Mouse (Mus musculus): ENCODE measurements around the gene Mia3.
"Not testable (repeated sequence)": the region's sequence is repeated elsewhere in the genome, so short reads cannot be mapped to it uniquely, and the experiment has no call there.

Mia3 gene

GRCm38 (mm10) chr1:183344886-183345816, 24.2 kb downstream of the Mia3 start:
- peak; percentile 86 to 88 for DNase-seq

GRCm38 (mm10) chr1:183342902-183343301, 26.5 kb downstream of the Mia3 start:
- not testable (repeated sequence) for DNase-seq

- DNase-seq = no peak
These were observed 42.2 kb downstream of the Mia3 start for GRCm38 (mm10) chr1:183327171-183327570.

DNA sequence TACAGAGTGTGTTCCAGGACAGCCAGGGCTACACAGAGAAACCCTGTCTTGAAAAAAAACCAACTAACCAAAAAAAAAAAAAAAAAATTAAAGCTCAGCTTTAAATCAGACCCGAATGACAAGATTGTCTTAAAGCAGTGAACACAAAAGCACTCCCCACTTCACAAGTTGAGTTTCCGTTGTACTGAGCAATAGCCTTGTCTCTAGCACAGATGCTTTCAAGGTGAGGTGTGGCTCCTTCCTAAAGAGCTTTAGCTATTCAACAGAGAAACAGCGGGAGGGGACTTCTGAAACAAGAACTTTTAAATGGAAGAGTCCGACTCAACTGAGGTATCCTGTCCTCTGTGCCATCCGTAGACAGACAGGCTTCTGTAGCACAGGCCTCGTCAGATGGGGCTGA, 44.9 kb downstream of the Mia3 start:
- DNase-seq = no peak

DNA sequence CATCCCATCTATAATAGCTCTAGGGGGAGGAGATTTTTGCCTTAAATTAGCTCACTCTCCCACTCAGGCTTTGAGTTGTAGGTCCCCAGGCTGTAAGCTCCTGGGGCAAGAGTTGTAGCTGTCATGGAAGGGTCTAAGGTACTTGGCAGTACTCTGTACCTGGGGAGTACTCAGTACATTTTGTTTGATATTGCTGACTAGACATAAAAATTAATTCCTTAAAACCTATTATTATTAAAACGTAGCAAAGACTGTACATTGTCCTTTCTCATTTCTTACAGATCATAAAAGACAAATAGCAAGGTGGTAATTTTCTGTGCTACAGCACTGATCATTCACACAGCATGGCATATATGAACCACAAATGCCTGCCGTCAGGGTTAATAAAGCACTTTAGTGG, 45.4 kb downstream of the Mia3 start:
- no peak for DNase-seq

DNA sequence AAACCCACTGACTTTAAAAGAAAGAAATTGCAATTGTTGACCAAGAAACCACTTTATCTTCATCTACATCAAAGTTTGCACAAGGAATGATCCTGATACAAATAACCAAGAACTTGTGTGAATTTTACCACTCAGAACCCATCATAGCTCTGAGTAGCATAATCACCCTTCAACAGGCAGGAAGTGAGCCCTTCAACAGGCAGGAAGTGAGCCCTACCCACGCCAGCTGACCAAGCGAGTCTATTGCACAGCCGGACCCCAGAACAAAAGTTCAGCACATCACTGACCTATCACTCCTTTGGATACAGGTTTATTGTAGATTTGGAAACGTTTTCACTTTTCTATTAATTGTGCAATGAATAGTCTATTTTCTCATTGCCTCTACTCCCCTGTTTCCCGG, 46.9 kb downstream of the Mia3 start:
- not testable (repeated sequence) for DNase-seq

DNA sequence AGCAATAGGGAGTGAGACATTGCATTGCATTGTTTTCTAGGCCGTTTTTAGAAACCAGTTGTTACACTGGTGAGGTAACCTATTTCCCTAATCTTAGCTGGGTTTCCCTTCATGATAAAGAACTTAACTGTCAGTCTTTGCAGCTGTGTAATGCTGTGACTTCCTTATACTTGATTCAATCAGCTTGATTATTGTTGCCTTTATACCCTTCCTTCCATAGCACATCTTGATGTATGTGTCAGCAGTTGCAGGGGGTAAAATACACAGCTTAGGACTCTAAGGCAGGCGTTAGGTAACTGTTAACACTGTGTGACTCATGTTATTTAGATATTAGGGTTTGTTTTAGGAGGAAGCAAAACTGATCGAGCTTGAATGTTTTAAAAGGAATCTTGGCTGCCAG, 48.6 kb downstream of the Mia3 start:
- no peak for DNase-seq

GRCm38 (mm10) chr1:183315783-183316182, 53.6 kb downstream of the Mia3 start:
- DNase-seq = no peak

DNA sequence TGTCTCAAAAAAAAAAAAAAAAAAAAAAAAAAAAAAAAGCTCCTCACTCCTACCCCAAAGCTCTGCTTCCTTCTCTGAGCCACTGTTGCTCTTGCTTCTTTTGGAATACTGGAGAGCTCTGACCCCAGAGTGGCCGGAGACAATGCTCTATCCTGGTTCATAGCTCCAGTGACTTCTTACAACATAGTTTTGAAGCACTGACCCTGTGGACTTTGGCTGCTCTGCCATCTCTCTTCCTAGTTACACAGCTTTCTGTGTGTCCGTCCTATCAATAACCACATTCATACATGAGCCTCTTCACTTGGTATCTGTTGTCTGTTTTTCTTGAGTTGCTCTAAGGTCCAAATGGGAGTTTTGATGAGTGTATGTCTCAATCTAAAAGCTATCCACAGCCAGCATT, 57.3 kb downstream of the Mia3 start:
- no peak for DNase-seq

DNA sequence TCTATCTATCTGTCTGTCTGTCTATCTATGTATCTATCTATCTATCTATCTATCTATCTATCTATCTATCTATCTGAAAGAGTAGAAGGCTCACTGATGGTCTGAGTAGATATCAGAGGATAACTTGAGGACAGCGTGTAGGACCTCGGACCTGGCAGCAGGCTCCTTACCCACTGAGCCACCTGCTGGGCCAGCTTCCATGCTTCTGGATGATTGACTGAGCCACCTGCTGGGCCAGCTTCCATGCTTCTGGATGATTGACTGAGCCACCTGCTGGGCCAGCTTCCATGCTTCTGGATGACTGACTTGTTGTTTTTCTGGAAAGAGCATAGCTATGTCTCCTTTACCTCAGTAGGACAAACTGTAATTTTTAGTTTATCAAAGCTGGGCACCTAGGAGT, 59.8 kb downstream of the Mia3 start:
- DNase-seq = not testable (repeated sequence)

DNA sequence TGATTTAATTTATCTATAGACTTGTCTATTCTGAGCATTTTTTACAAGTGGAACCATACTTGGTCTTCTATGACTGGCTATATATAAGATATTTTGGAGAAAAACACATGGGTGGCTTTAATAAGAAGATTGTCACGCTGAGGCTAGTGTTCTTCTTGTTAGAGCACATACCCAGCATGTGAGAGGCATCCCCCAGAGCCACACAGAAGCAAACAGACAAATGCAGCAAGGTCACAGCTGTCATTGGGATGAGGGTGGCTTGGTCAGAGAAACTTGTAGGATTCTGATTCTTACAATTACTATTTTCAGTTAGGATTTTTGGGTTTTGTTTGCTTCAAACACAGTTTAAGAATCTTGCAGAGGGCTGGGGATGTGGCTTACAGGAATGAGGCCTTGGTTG, 60.9 kb downstream of the Mia3 start:
- DNase-seq = no peak

DNA sequence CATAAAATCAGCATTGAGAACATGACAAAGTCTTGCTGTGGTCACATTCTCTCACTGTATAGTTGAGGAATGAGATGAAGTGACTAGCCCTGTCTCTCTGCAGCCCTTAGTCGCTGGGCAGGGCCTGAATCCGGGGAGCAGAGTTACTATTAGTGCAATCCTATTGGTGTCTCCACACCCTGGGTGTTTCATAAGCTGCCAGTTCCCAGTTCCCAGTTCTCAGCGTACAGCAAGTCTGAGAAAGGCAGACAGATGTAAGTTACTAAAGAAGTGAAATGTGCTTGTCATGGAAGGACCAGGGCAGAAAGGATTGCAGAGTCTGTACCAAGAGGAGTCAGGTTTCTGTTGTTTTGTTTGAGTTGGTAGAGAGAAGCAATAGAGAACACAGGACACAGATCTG, 61.8 kb downstream of the Mia3 start:
- DNase-seq = no peak

DNA sequence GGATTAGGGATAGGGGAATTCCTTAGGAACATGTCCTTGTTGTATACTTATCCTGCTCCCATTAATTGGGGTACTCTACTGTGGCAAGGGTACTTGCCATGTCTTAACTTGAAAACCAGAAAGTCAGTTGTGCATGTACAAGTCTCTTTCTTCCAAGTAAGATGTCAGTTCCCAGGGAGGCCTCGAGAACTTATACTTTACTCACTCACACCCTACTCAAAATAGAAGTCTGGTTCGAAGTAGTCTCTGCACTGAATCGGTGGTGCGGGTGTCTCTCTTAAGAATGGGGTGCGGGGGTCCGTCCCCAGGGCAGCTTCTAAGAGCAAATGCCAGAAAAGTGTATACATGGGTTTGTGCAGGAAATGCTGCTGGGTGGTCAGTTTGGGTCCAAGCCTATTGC, 70.2 kb downstream of the Mia3 start:
- DNase-seq = peak; percentile 74 to 88

DNA sequence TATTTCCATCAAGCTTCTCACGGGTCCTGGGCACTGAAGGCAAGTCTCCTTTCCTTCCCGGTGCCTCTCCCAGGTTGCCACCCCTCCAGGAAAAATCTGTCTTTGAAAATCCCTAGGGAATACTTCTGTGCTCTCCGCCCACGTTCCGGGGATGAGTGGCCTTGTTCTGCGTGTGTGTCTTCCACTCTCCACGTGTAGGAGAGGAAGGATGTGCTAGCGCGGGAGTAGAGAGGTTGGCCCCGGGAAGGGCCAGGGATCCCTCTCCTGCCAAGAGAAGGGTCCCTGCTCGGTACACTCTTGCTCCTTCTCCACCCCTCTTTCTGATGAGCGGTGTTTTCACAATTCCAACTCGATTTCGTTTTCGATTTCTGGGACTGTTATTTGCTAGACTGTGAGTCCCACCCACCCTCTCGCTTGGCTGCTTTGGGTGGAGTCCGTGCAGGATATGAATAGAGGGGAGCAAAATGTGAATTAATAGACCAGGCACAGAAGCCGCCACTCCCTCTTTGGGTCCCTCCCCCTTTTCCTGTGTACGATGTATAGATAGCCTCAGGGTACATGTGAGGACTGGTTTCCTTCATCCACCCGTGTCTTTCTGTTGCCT, 71.4 kb downstream of the Mia3 start:
- DNase-seq = peak in 1 of 2 experiments; percentile 15

DNA sequence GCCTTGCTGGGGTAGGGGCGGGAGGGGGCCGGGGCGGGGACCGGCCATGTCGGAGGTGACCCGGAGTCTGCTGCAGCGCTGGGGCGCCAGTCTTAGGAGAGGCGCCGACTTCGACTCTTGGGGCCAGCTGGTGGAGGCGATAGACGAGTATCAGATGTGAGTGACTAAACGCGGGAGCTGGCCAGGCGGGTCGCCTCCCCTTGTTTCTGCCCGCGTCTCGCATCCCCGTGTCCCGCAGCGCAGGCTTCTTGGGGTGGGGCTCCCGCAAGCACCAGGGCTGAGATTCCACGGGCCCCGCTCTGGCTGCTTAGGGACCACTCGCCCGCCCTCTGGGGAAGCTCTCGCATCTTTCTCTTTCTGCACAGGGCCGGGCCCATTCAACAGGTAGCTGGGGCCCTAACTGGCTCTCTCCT, 71.9 kb downstream of the Mia3 start:
- DNase-seq = peak in 1 of 2 experiments; percentile 46

DNA sequence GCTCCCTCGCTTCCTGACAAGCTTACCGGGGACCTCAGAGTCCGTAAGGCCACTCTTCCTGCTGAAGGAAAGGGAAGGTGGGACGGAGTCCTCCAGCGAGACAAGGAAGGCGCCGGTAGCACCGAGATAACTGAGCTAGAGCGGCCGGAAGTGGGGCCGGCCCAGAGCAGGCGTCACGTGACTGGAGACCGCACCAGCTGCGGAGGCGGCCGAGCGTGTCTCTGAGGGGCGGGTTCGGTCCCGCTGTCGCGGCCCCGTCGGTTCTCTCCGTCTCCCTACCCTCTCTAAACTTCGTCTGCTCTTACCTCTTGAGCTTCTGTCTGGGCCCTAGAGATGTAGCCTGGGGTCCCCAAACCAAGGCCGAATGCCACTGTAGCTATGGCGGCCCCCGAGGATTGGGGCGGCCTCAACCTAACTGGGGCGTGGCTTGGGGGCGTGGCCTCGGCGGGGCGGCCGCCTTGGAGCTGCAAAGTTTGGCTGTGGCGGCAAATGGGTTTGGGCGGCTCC, 72.4 kb downstream of the Mia3 start, which contains the start of gene Brox:
Gene Brox (minus strand): TSS at position 393 of the 507 bp plus-strand sequence.
- peak; percentile 94 to 96 for DNase-seq

- DNase-seq = peak; percentile 41 to 53
These were observed 72.9 kb downstream of the Mia3 start, which contains the start of gene Aida for GRCm38 (mm10) chr1:183296465-183296864. TSS of gene Aida (plus strand) at chr1:183296590.

DNA sequence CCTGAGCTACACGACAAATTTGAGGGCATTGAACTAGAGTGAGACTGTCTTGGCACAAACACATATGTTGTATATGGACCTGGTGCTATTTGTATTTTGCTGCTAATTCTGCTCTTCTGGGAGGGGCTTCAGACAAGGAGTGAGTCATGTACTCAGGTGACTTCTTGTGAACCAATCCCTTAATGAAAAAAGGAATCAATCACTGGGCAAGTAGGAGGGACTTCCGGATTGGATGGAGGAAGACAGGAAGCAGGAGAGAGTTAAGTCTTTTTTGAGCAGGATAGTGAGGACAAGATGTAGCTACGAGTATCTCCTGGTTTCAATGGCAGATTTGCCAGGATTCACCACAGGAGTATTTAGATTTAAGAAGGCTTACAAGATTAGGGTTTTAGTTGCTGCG, 79.8 kb downstream of the Mia3 start:
- DNase-seq = no peak

DNA sequence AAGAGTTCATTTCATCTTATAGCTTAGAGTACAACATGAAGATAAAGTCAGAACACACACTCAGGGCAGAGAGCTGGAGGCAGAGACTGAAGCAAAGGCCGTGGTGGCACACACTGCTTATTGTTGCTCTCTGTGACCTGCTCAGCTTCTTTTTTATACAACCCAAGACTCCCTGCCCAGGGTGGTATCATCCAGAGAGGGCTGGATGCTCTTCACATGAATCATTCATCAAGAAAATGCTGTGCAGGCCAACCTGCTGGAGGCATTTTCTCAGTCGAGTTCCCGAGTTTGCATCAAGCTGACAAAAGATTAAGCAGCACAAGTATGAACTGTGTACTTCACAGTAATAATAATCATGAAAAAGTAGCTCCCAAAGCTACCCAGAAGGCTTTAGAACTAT, 81.0 kb downstream of the Mia3 start:
- DNase-seq = no peak

Data from cerebellum, adult 18-20 months (tissue).